Mouse (Mus musculus): ENCODE results near the gene Mgat1.

The Mgat1 gene

DNA sequence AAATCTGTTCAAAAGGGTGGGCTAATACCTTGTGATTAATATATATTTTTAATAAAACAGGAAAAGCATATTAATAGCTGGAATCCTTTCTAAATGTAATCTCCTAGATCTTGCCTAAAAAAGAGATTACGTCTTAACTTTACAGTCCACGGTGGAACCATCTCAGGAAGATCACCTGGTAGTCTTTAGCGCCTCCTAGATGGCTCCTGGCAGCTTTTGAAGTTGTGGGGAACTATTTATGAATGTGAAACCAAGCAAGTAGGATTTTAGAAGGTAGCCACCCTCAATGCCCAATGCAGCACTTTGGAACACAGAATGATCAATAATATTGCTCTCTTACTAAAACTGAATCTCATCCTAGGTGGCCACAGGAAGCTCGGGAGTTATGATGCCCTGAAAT, 3.1 kb upstream of the Mgat1 start:
- in situ Hi-C loops (cut with MboI, MseI) = no loop called here

DNA sequence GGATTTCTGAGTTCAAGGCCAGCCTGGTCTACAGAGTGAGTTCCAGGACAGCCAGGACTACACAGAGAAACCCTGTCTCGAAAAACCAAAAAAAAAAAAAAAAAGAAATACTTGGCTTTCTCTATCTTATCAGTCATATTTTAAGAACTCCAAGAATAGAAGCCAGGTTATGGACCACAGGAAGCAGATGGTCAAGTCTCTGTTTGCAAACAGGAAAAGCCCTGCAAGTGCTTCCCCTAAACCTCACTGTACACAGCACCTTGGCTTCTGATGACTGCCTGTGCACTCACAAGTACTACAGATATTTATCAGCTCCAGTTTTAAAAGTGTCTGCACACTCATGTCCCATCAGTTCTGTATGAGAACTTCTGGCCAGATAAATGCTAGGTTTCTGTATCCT, 2.5 kb upstream of the Mgat1 start:
- in situ Hi-C loops (cut with MboI, MseI) = no loop called here

DNA sequence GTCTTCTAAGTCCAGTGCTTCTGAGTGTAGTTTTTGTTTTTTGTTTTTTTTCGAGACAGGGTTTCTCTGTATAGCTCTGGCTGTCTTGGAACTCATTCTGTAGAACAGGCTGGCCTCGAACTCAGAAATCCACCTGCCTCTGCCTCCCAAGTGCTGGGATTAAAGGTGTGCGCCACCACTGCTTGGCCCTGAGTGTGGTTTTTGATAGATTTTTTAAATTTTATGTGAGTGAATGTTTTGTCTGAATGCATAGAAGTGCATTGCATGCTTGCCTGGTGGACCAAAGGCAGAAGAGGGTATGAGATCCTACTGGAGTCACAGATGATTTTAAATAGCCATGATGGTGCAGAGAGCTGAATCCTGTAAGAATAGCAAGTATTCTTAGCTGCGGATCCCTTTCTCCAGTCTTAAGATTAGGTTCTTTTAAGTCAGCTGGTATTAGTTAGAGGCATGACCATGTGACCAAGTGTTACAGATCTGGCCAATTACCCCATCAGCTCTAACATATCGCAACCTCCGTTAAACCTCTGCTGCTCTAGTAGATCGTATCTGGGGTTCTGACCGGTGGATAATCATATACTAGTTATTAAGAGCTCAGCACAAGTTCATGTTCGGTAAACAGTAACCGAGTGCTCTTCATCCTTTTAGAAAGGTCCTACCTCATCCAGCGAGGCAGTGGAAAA, 906 bp upstream of the Mgat1 start:
- in situ Hi-C loops (cut with MboI, MseI) = no loop called here

DNA sequence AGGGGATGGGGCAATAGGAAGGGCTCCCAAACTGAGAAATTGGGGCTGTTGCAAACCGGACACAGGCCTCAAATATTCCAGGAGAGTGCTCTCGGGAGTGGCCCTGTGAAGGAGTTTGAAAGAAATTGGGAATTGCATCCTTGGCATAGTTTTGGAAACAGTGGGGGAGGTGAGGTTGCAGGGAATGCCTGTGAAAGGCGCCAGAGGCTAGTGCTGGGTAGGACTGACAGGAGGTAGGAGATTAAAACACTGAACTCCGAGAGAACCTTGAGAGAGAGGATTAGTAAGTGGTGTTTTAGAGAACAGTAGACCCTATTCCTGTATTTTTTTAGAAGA, 572 bp downstream of the Mgat1 start:
- in situ Hi-C loops (cut with MboI, MseI) = no loop called here

DNA sequence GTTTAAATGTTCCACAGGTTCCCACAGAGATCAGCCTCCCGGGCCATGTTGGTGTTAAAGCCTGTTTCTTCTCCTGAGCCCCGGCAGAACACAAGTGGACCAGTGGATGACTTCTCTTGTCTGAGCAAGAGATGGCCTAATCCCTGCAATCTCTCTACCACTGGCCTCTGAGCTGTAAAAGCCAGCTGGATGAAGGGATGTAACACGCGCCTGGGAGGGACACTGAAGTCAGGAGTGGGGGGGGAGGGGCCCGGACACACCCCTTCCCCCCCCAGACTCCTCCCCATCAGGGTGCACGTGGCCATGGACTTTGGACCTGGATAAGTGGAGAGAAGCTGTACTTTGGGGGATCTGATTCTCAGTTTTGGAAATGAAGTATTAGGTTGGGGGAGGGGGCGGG, 1.2 kb downstream of the Mgat1 start:
- in situ Hi-C loops (cut with MboI, MseI) = loop anchor here (5.0 kb wide), 1 partner anchor 373 kb away; the partner anchor contains the start of gene Irgm1

DNA sequence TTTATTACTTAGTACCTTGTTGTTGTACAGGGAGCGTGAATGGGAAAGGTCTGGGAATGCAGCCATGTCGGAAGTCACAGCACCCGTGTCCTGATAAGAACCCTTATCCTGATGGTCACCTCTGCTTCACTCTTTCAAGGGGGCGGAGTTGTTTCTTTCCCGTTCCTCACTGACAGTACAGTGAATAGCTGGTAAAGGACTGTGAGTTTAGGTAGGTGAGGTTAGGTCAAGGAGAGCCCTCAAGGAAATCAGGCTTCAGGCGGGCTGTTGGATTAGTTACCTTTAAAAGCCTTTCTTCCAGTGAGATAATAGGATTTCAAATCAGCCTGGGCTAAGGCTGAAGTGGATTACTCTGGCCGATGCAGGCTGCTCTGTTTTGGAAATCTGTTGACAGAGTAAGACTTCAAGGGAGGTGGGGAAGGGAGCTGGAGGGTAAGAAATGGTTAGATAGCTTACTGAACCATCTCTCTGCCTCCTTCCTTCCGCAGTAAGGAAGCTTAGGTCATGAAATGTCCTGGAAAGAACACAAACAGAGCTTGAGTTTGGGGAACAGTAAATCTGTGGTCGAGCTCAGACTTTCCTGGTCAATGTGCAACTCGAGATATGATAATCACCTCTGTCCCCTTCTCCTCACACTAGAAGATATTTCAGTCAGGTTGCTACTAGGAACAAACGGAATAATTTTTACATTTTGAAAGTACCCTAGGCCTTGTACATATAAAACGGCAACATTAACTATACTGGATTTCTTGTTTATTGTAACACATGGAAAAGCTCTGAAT, 1.8 kb downstream of the Mgat1 start:
- in situ Hi-C loops (cut with MboI, MseI) = loop anchor here (5.0 kb wide), 1 partner anchor 374 kb away; the partner anchor contains the start of gene Irgm1

DNA sequence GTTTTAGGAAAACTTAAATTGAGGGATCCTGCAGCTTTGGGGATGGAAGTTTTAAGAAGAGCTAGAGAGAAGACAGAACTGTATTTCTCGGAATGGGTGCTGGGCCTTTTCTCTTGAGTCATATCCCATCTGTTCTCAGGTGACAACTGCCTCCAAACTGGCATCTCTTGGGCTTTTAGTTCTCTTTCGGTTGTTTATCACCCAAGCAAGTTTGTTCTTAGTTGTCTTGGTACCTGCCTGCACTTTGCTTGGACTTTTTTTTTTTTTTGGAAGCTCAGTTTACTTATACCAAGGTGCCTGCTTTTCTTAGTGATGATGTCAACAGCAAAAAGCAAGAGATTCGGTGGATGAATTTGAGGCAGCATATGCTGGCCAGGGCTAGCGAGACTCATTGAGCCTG, 2.5 kb downstream of the Mgat1 start:
- in situ Hi-C loops (cut with MboI, MseI) = loop anchor here (5.0 kb wide), 1 partner anchor 374 kb away; the partner anchor contains the start of gene Irgm1

DNA sequence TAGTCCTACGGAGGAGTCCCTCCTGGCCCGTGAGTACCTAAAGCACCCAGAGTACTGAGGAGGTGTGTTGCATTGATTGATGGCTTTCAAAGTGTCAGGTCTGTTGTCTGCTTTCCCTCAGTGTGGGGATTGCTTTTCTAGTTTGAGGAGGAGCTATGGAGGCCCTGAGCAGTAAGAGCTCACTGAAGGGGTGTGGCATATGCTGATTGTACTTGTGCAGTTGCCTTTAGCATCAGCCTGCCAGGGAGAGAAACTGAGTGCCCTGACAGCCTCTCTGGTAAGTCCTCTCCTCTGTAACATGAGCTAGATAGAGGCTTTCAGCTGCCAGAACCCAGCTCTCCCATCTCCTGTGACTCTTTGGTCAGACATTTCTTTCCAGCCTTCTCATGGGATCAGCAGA, 3.3 kb downstream of the Mgat1 start:
- in situ Hi-C loops (cut with MboI, MseI) = loop anchor here (5.0 kb wide), 1 partner anchor 375 kb away; the partner anchor contains the start of gene Irgm1

DNA sequence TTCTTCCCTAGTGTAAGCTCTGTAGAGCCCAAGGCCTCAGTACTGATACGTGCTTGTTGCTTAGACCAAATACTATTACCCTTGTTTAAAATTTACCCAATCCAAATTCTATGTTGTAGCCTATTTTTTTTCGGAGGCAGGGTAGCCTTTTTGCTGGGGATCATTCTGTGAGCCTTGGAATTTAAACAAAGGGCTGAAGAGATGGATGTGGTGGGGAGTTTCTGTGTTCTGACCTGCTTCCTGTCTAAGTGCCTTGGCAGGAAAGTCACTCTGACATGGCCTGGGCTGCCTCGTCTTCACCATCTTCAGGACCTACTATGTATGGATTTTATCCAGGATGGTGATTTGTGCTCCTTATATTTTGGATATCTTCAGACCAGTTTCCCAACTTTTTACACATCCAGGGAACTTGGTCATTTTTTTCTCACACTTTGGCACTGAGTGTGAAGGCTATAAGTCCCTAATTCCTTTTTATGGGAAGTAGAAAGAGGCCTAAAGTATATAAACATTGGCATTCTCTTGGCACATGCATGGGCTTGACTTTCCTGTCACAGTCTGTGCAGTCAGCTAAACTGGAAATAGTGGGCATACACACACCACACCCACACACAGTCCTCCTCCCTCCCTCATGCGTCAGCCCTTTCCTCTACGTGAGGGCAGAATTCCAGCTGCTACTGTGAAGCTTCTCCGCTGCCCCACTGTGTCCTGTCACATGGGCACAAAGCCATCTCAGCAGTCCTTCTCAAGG, 4.4 kb downstream of the Mgat1 start:
- in situ Hi-C loops (cut with MboI, MseI) = loop anchor here (5.0 kb wide), 1 partner anchor 376 kb away; the partner anchor contains the start of gene Irgm1

DNA sequence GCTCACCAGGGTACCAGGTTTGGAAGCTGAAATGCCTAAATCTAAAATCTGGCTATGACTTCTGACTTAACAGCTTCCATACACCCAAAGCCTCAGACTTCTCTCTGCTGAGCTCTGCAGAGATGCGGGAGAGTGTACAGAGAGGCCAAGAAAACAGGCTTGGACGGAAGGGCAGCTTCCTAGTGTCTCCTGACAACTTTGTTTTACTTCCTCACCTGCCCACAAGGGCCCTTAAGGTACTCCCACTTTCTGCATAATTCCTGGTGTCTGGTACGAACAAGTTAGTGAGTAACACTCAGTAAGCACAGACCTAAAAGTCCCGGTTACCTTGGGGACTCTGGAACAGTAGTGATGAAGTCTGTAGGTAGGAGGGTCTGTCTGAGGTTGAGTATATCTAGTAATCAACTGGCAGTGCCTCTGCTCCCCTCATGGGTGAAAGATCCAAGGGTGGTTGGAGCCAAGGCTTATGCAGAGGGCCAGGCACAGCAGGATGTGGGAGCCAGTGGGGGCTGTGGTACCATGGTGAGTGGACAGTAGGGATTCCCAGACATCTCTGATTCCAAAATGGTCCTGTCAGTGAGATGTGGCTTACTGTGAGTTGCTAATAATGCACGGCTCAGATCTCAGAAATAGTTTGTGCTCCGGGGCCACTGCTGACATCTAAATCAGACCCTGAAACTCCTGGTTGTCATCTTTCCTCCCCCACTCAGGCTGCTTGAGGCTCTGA, 5.1 kb downstream of the Mgat1 start:
- in situ Hi-C loops (cut with MboI, MseI) = loop anchor here (5.0 kb wide), 1 partner anchor 377 kb away; the partner anchor contains the start of gene Irgm1

DNA sequence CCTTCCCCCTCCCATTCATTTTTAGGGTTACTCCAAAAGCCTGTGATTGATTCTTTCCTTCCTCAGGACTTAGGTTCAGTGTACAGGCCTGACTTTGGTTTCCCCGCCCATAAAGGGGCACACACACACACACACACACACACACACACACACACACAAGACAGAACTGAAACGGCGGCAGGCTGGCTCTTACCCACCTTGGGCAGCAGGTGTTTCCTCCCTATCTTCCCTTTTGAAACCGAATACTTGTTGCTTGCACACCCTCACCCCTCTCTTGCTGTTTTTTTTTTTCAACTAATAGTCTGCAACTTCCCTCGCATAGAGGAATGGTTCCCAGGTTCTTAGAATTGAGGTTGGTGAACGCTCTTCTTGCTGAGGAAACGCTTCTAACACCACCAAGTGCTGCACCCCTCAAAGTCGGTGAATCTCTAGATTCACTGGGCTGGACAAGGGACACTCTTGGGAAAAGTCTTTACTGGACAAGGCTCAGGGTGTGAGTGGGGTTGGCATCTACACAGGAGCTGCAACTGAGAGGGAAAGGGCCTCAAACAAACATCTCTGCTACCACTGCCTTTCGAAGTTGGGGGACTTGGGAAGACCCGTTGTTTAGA, 5.9 kb downstream of the Mgat1 start:
- in situ Hi-C loops (cut with MboI, MseI) = loop anchor here (5.0 kb wide), 1 partner anchor 378 kb away; the partner anchor contains the start of gene Irgm1

DNA sequence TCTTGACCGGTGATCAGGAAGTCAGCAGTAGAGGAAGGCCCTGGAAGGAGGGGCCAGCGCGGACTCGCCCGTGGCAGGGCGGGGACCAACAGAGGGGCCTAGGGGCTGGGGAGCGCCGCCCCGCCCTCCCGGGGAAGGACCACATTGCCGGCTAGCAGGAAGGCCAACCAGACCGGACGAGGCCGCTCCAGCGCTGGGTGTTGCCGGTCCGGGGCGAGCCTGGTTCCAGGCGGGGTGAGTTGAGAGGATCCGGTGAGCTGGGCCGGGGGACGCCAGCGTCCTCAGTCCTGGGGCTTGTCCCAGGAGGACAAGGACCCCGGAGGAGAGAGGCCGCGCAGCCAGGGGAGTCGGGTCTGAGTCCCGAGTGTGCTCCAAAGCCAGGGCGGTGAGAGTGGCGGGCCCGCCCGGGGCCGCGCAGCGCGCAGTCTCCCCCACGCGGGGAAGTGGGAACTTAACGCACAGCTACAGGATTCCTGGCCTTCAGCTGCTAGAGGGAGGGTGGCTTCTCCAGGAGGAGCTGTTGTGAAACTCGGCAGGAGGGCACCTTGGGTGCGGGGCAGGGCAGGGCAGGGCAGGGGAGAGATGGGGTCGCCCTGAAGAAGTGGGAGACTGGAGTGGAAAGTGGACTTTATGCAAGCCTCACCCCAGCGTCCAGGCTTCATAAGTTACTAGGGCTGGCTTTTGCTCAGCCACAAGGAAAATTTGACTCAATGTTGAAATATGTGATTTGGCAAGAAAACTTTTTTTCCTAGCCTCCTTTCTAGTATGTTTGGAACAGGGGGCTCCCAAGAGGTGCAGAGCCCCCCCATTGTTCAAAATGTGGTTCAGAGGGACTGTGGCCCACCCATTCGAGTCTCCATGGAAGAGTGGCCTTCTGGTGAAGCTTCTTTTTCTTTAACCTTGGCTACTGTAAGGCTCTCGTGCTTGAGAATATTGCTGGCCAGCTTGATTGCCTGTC, 6.7 kb downstream of the Mgat1 start:
- in situ Hi-C loops (cut with MboI, MseI) = no loop called here

DNA sequence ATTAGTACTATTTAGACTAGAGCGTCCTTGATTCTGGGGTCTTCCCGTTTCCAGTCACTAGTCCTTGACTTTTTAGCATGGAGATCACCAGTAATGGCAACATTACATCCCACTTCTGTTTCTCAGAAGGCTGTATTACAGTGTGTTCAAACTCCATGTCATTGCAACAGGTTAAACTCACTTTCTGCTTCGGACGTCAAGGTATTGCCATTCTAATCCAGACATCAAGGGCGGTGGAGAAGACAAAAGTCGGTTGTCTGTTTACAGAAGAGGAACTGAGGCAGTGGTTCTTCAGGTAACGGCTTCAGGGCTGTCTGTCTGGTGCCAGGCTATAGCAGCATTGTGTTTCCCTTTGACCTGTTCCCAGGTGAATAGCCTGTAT, 7.4 kb downstream of the Mgat1 start:
- in situ Hi-C loops (cut with MboI, MseI) = no loop called here

DNA sequence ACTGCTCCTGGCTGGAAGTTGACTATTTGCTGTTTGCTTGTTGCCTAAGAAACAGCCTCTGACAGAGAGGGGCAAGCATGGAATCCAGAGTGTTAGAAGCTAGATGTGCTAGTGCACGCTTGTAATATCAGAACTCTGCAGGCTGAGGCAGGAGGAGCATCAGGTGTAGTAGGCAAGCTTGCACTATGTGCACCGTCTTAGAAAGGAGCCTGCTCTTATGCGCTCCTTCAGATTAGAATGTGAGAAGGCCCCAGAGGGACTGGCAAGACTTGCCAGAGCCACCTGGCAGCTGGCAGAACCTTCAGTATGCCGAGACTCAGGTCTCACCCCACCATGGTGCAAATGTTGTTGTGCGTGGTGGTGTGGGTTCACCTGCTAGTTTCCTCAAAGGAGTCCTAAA, 8.1 kb downstream of the Mgat1 start:
- in situ Hi-C loops (cut with MboI, MseI) = no loop called here

DNA sequence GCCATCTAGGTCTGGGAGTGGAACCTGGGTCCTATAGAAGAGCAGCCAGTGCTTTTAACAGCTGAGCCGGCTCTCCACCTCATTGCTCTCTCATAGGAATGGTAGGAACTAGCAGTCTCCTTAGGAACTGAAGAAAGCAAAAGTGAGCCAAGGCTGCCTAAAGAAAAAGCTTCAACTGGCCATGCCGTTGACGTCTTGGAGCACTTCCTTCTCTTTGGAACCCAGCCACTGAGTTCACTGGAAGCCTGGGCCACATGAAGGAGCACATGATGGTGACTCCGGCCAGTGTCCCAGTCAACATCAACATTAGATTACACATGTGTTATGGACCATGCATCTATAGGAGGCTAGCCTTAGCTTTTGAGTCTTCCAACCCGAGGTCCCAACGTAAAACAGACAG, 9.0 kb downstream of the Mgat1 start:
- in situ Hi-C loops (cut with MboI, MseI) = no loop called here

DNA sequence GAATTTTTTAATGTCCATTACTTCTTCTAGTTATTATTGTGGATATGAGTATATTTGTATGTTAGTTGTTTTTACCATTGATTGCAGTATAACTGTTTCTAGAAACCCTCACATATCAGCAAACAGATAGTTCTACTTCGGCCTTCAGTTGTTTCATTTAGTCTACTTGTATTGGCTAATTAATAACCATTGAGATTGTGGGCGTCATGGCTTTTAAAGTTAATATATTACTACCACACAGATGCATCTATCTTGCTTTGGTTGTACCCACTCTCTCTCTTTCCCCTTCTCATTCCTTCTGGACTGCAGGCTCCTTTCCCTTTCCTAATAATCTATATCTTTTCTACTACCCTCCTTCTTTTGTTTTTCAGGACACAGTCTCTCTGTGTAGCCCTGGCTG, 15.3 kb downstream of the Mgat1 start:
- in situ Hi-C loops (cut with MboI, MseI) = no loop called here

DNA sequence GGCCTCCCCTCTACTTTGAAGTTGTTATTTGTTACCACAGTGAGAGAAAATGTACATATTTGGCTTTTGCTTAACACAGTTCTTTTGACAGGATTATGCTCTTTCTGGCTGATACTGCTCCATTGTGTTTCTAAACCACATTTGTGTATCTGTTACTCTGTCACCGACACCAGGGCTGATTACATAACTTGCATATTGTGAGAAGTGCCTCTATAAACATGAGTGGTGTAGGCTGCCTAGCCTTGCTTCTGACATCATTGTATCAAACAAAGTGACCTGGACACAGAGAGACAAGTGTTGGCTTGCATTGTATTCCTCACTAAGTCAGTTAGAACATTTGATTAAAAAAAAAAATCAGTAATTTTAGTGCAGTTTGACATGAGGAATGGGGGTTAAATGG, 15.8 kb downstream of the Mgat1 start:
- in situ Hi-C loops (cut with MboI, MseI) = loop anchor here (5.0 kb wide), 2 partner anchors 63 to 143 kb away; no protein-coding TSS in a partner anchor

DNA sequence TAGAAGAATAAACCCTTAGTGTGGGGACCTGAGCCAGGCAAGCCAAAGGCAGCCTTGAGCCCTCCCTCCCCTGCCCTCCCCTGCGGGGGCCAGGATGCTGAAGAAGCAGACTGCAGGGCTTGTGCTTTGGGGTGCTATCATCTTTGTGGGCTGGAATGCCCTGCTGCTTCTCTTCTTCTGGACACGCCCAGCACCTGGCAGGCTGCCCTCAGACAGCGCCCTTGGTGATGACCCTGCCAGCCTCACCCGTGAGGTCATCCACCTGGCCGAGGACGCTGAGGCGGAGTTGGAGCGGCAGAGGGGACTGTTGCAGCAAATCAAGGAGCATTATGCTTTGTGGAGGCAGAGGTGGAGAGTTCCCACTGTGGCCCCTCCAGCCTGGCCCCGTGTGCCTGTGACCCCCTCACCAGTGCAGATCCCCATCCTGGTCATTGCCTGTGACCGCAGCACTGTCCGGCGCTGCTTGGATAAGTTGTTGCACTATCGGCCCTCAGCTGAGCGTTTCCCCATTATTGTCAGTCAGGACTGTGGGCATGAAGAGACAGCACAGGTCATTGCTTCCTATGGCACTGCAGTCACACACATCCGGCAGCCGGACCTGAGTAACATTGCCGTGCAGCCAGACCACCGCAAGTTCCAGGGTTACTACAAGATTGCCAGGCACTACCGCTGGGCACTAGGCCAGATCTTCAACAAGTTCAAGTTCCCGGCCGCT, 16.8 kb downstream of the Mgat1 start:
- in situ Hi-C loops (cut with MboI, MseI) = loop anchor here (5.0 kb wide), 2 partner anchors 63 to 143 kb away; no protein-coding TSS in a partner anchor

DNA sequence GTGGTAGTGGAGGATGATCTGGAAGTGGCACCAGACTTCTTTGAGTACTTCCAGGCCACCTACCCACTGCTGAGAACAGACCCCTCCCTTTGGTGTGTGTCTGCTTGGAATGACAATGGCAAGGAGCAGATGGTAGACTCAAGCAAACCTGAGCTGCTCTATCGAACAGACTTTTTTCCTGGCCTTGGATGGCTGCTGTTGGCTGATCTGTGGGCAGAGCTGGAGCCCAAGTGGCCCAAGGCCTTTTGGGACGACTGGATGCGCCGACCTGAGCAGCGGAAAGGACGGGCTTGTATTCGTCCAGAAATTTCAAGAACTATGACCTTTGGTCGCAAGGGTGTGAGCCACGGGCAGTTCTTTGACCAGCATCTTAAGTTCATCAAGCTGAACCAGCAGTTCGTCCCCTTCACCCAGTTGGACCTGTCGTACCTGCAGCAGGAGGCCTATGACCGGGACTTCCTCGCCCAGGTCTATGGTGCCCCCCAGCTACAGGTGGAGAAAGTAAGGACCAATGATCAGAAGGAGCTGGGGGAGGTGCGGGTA, 17.4 kb downstream of the Mgat1 start:
- in situ Hi-C loops (cut with MboI, MseI) = loop anchor here (5.0 kb wide), 2 partner anchors 64 to 144 kb away; no protein-coding TSS in a partner anchor
